Mouse (Mus musculus) fat pad, adult 2 months (tissue): ENCODE results near the gene Sh2b2.
A peak's percentile ranks its signal among the peaks of the same experiment; 100 is the strongest.

Source experiments
- DNase-seq: peaks from one replicate; pipeline ENCODE4 v3.0.0-alpha.2; 2011; ENCODE audit warnings: low read depth, low spot score; ENCODE audit errors: extremely low read depth

Sh2b2 gene

GRCm38 (mm10) chr5:136182830-136183229, 63.5 kb downstream of the Sh2b2 start:
- DNase-seq = no peak

- no peak for DNase-seq
Observed at GRCm38 (mm10) chr5:136182049-136182448, 64.3 kb downstream of the Sh2b2 start.

DNA sequence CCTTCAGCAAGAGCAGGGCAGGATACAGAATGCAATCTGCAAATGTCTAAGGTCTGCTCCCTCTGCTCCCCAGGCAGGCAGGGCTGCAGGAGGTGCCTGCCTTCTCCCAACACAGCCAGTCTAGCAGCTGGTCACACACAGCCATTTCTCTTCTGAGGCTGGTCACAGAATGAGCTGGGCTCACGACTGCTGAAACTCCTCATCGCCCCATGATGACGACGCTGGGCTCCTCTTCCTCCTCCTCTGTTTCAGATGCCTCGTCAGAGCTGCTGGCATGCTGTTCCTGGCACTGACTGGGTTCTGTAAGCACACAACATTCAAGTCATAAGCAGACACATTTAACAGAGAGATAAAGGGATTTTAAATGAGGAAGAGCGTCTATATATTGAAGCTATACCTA, 65.2 kb downstream of the Sh2b2 start:
- no peak for DNase-seq

DNA sequence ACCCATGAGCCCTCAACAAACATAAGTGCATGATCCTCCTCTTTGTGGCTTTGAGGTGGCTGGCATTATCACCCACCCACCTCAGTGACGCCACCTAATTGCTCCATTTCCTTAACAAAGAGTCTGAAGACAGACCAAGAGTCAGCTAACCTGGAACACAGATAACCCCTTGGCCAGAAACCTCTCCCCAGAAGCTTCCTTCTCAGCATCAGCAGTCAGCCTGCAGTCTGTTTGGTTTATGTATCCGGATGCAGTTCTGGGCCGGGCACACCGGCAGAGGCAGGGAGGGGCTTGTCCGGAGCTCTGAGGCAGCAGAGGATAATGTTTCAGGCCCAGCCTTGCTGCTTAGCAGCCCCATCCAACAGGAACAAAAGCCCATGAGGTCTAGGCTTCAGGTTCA, 66.8 kb downstream of the Sh2b2 start:
- no peak for DNase-seq

GRCm38 (mm10) chr5:136173606-136174463, 72.5 kb downstream of the Sh2b2 start:
- no peak for DNase-seq

DNA sequence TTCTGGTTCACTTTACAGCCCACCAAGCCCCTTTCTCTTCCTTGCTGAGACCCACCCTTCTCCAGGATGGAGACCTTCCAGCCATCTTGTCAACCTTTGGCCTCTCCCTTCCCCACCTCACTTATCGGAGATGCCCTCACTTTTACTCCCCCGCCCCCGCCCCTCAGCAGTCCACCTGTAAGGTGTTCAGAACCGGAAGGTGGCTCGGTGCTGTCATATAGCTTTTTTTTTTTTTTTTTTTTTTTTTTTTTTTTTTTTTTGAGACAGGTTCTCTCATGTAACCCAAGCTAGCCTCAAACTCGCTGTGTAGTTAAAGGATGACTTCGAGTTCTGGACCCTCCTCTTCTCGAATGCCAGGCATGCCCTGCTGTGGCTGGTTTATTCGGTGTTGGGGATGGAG, 73.4 kb downstream of the Sh2b2 start:
- DNase-seq = no peak

GRCm38 (mm10) chr5:136171363-136172341, 74.7 kb downstream of the Sh2b2 start:
- peak; percentile 69 for DNase-seq

GRCm38 (mm10) chr5:136170512-136171362, 75.6 kb downstream of the Sh2b2 start, which contains the start of gene Orai2:
Gene Orai2 (minus strand): TSS chr5:136170713.
- no peak for DNase-seq

DNA sequence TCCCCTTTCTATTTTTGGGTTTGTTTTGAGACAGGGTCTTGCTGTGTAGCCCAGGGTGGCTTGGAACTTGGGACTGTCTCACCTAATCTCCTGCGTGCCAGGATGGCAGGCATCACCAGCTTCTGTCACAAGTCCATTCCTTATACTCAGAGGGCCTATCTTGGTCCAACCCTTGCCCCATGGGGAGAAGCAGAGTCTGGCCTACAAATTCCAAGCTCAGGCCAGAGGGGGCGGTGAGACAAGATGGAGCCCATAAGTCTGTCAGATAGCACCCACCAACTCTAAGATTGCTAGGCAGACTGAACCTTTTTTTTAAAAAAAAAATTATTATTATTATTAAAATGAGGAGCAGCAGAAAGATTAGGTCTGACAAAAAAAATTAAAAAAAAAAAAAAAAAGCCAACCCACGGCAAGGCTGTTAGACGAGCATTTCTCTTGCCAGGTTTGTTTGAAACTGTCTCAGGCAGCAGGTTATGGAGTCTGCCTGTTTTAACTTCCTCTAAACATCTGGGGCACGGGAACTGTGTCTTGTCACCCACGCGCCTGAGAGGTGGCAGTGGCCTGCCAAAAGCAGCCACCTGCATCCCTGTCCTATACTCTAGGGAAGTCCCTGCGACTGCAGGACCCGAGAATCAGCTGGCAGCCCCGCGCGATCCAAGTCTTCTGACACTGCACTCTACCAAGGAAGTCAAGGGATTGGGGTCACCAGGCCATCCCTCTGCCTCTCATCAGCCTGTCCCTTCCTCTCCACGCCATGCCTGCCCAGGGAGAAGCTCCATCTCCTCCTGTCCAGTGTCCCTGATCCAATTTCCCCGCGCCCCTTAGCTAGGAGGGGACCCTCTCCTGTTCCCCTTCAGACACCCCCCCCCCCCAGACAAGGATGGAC, 76.5 kb downstream of the Sh2b2 start:
- DNase-seq = no peak
